Mouse (Mus musculus) CH12.LX (cell line): ENCODE data around the gene Dazap1. TPM values are rescaled to one million over a fixed set of nuclear protein-coding genes. Genes with fewer than 3 reads are reported as not detected.

Experiments
- DNase-seq: peaks from one replicate; pipeline ENCODE4 v3.0.0-alpha.2; 2013; ENCODE audit errors: extremely low read depth
- H3K27ac ChIP-seq: 2 replicates; pipeline ENCODE4 v1.5.1; 2012; ENCODE audit warnings: low read depth, mild to moderate bottlenecking, control low read depth, moderate library complexity; ENCODE audit not compliant: insufficient read depth
- H3K27me3 ChIP-seq: replicated peaks from 2 replicates; pipeline ENCODE3; 2012; ENCODE audit warnings: inconsistent platforms
- H3K36me3 ChIP-seq, 2 experiments: replicated peaks in 1 of 2; 2 replicates each; pipeline versions ENCODE3 to v1.6.1; 2012; ENCODE audit warnings: inconsistent platforms in 1 of 2, low read length in 1 of 2, mild to moderate bottlenecking in 1 of 2, mixed read lengths in 1 of 2, moderate library complexity in 1 of 2; ENCODE audit not compliant: control insufficient read depth in 1 of 2, insufficient read depth in 1 of 2
- H3K4me1 ChIP-seq, 2 experiments: 2 replicates each; pipeline ENCODE4 v1.6.1; 2012; ENCODE audit warnings: inconsistent platforms in 1 of 2, moderate library complexity in 1 of 2; ENCODE audit not compliant: insufficient read depth in 2 of 2, control insufficient read depth in 1 of 2
- H3K4me2 ChIP-seq: 2 replicates; pipeline ENCODE4 v1.6.1; 2012; ENCODE audit warnings: low read depth, mild to moderate bottlenecking, control low read depth; ENCODE audit not compliant: poor library complexity, insufficient read depth, severe bottlenecking
- H3K4me3 ChIP-seq, 3 experiments: fragments of 150-350 bp in 1 of 3; sonication (generic) in 1 of 3; replicated peaks in 1 of 3; 2 replicates each; pipeline versions ENCODE3 to v1.5.1; 2011 to 2012; ENCODE audit warnings: low read depth in 2 of 3, low read length in 2 of 3, mild to moderate bottlenecking in 2 of 3, moderate library complexity in 2 of 3, control low read depth in 1 of 3, improper control_type of control experiment in 1 of 3, inconsistent platforms in 1 of 3, mixed read lengths in 1 of 3; ENCODE audit not compliant: poor library complexity in 1 of 3
- H3K79me2 ChIP-seq: replicated peaks from 2 replicates; pipeline ENCODE4 v1.6.1; 2012; ENCODE audit warnings: mild to moderate bottlenecking, moderate library complexity; ENCODE audit not compliant: control insufficient read depth, poor library complexity, insufficient read depth, severe bottlenecking; ENCODE audit errors: extremely low read depth
- H3K9ac ChIP-seq: 2 replicates; pipeline ENCODE4 v1.6.1; 2012; ENCODE audit warnings: low read depth, mild to moderate bottlenecking, control low read depth, moderate library complexity; ENCODE audit not compliant: insufficient read depth
- H3K9me3 ChIP-seq: replicated peaks from 2 replicates; pipeline ENCODE3; 2012; ENCODE audit warnings: low read length, inconsistent platforms, mixed read lengths
- BHLHE40 ChIP-seq: IDR thresholded peaks from 2 replicates; pipeline ENCODE4 v1.6.1; 2011; ENCODE audit warnings: mild to moderate bottlenecking, low read depth, low read length, improper control_type of control experiment
- CHD2 ChIP-seq: IDR thresholded peaks from 2 replicates; pipeline ENCODE4 v1.6.1; 2011; ENCODE audit warnings: low read length, improper control_type of control experiment
- E2F4 ChIP-seq: IDR thresholded peaks from 2 replicates; pipeline ENCODE4 v1.6.1; 2011; ENCODE audit warnings: low read depth, low read length, improper control_type of control experiment; ENCODE audit not compliant: insufficient replicate concordance
- ELF1 ChIP-seq: IDR thresholded peaks from 2 replicates; pipeline ENCODE4 v1.6.1; 2014; ENCODE audit warnings: low read depth, mild to moderate bottlenecking, inconsistent platforms, low read length, improper control_type of control experiment
- HCFC1 ChIP-seq: IDR thresholded peaks from 2 replicates; pipeline ENCODE4 v1.6.1; 2012; ENCODE audit warnings: low read depth, mild to moderate bottlenecking, inconsistent platforms, low read length, improper control_type of control experiment
- IRF4 ChIP-seq: IDR thresholded peaks from 2 replicates; pipeline ENCODE4 v1.6.1; 2014; ENCODE audit warnings: low read depth, mild to moderate bottlenecking, inconsistent platforms, low read length, improper control_type of control experiment
- JUN ChIP-seq: IDR thresholded peaks from 2 replicates; pipeline ENCODE4 v1.6.1; 2011; ENCODE audit warnings: low read depth, mild to moderate bottlenecking, low read length, improper control_type of control experiment, moderate library complexity; ENCODE audit not compliant: insufficient read depth
- KAT2A ChIP-seq: IDR thresholded peaks from 2 replicates; pipeline ENCODE4 v1.6.1; 2012; ENCODE audit warnings: low read length, improper control_type of control experiment, inconsistent platforms; ENCODE audit not compliant: insufficient replicate concordance
- MAFK ChIP-seq: IDR thresholded peaks from 2 replicates; pipeline ENCODE4 v1.6.1; 2011; ENCODE audit warnings: low read length, improper control_type of control experiment; ENCODE audit not compliant: insufficient replicate concordance
- MEF2A ChIP-seq: IDR thresholded peaks from 2 replicates; pipeline ENCODE4 v1.6.1; 2014; ENCODE audit warnings: low read depth, mild to moderate bottlenecking, inconsistent platforms, low read length, improper control_type of control experiment, borderline replicate concordance
- MXI1 ChIP-seq: IDR thresholded peaks from 2 replicates; pipeline ENCODE4 v1.6.1; 2011; ENCODE audit warnings: mild to moderate bottlenecking, low read depth, low read length, improper control_type of control experiment
- MYC ChIP-seq: IDR thresholded peaks from 2 replicates; pipeline ENCODE4 v1.6.1; 2011; ENCODE audit warnings: low read depth, mild to moderate bottlenecking, improper control_type of control experiment, low read length
- NELFE ChIP-seq: IDR thresholded peaks from 2 replicates; pipeline ENCODE4 v1.6.1; 2011; ENCODE audit warnings: low read depth, low read length, improper control_type of control experiment
- NRF1 ChIP-seq: IDR thresholded peaks from 2 replicates; pipeline ENCODE4 v1.6.1; 2014; ENCODE audit warnings: low read depth, mild to moderate bottlenecking, inconsistent platforms, low read length, improper control_type of control experiment, moderate library complexity
- PAX5 ChIP-seq: IDR thresholded peaks from 2 replicates; pipeline ENCODE4 v1.6.1; 2012; ENCODE audit warnings: low read length, inconsistent platforms, mixed read lengths
- POLR2A ChIP-seq: IDR thresholded peaks from 2 replicates; pipeline ENCODE4 v1.6.1; 2011; ENCODE audit warnings: low read depth, mild to moderate bottlenecking, improper control_type of control experiment, low read length
- RAD21 ChIP-seq: IDR thresholded peaks from 2 replicates; pipeline ENCODE4 v1.6.1; 2011; ENCODE audit warnings: low read depth, mild to moderate bottlenecking, low read length, improper control_type of control experiment, moderate library complexity
- SIN3A ChIP-seq: IDR thresholded peaks from 2 replicates; pipeline ENCODE4 v1.6.1; 2012; ENCODE audit warnings: low read length, improper control_type of control experiment, inconsistent platforms
- SMC3 ChIP-seq: IDR thresholded peaks from 2 replicates; pipeline ENCODE4 v1.6.1; 2011; ENCODE audit warnings: low read depth, low read length, improper control_type of control experiment
- TBP ChIP-seq: conservative IDR thresholded peaks from 2 replicates; pipeline ENCODE4 v1.6.1; 2011; ENCODE audit warnings: low read depth, low read length, improper control_type of control experiment
- TCF12 ChIP-seq: IDR thresholded peaks from 2 replicates; pipeline ENCODE4 v1.6.1; 2014; ENCODE audit warnings: low read depth, mild to moderate bottlenecking, inconsistent platforms, low read length, improper control_type of control experiment
- USF1 ChIP-seq: IDR thresholded peaks from 2 replicates; pipeline ENCODE4 v1.6.1; 2014; ENCODE audit warnings: low read depth, mild to moderate bottlenecking, inconsistent platforms, low read length, improper control_type of control experiment
- dilution Hi-C: fragments of 300-500 bp; cut with MboI; formaldehyde crosslinking; loops from 2 replicates; pipeline ENCODE4 v1.14.3; 2020; ENCODE audit warnings: low sequenced_read_pairs; ENCODE audit not compliant: extremely low pct_unique_long_range_greater_than_20kb, extremely low pct_ligation_motif_present
- in situ Hi-C: fragments of 300-500 bp; cut with MboI; formaldehyde crosslinking; loops from 3 replicates; pipeline ENCODE4 v1.14.3; 2019; ENCODE audit warnings: low sequenced_read_pairs, low pct_ligation_motif_present, low pct_unique_long_range_greater_than_20kb, mixed read lengths
- polyA plus RNA-seq: library from polyadenylated mRNA; unstranded; fragments of >175 nt; gene quantifications from 2 replicates; pipeline ENCODE4 v1.2.1, GENCODE M21; 2012; ENCODE audit warnings: low read depth; ENCODE audit not compliant: insufficient read length
- total RNA-seq, 2 experiments: library from RNA; depleted of rRNA; stranded (reverse); fragments of 300-350 nt in 1 of 2; fragments of >200 nt in 1 of 2; gene quantifications; 2 replicates each; pipeline ENCODE4 v1.2.3; 2012 to 2014

Dazap1 gene
- total and polyA plus RNA-seq, 3 experiments: 162 to 236 (median 187) TPM

DNA sequence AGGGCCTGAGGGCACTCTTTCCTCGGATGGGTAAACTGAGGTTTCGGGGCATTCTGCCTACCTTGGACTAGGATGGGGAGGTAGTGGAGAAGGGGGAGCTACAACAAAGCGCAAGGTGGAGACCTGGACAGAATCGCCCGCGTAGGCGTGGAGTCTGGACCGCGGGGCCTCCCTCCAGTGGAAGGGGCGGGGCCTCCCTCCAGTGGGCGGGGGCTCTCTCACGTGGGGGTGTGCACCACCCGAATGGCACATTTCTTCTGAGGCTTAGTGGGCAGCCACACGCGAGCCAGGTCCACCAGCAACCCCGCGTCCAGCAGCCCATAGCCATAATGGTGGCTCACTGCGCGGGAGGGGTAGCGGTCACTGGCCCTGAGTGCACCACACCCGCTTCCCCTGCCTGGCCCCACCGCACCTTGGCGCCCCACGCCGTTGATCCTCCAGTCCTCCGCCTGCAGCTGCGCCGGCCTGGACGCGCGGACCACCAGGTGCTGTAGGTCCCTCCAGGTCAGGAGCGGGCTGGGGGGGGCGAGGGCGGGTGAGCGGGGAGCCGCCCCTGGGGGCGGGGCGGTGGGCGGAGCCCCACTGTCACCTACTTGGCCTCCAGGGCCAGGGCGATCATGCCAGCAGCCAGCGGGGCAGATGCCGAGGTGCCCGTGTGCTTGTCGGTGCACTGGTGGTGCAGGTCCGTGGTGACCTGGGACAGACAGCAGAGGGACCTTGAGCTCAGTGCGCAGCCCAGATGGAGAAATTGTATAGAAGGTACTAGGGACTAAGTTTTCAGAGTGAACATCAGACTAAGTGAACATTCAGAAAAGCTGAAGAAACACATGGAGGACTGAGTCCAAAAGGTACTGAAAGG, 62.2 kb downstream of the Dazap1 start:
- dilution Hi-C loops: no loop called here

DNA sequence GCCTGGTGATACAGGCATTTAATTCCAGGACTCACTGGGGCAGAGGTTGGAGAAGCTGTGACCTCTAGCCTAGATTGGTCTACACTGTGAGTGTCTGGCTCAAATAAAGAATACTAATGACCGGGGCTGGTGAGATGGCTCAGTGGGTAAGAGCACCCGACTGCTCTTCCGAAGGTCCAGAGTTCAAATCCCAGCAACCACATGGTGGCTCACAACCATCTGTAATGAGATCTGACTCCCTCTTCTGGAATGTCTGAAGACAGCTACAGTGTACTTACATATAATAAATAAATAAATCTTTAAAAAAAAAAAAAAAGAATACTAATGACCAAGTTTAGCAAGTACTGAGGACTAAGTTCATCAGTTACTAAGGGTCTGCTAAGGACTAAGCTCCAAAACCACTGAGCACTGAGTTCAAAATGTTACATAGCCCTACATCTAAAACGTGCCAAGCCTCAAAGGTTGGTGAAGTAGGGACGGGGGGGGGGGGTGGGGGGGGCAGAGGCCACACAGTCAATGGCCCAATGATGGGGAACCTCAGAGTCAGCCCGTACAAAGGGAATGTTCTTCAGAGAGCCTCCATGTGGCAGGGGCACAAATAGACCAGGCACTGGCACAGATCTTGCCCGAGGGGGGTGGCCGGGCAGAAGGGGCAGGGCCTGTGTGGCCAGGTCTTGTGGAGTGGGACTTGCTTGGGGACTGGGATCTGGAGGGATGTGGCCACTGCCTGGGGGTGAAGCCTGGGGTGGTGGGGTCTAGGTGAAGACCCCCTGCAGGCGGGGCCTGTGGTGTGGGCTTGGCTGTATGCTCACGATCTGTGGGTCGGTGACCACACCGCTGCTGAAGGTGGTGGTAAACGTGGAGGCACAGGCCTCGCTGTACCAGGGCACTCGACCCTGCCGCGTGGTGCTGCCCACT, 63.1 kb downstream of the Dazap1 start:
- dilution Hi-C loops (no loop called here), in situ Hi-C loops (no loop called here)
- H3K4me3 ChIP-seq: no peak overlapping the region
- no peaks in the 10 kb centered on the region for H3K9me3 ChIP-seq
- H3K4me2 ChIP-seq: peak overlapping the region; percentile 53; the same call in 1 of the 2 replicates
- peaks cover 9% of the 10 kb centered on the region; the same call in 1 of the 2 replicates for H3K79me2 ChIP-seq
- DNase-seq: no peak
- H3K36me3 ChIP-seq: peaks cover 0 to 1% of the 10 kb centered on the region in 2 experiments
- no peak overlapping the region for H3K27ac ChIP-seq
- H3K4me1 ChIP-seq: peaks cover 25 to 31% of the 10 kb centered on the region in 2 experiments
- TF ChIP-seq BHLHE40 (no peak), TBP (peak; percentile 59; the same call in 1 of the 2 replicates)
- peaks cover 38% of the 10 kb centered on the region for H3K27me3 ChIP-seq
- H3K9ac ChIP-seq: no peak overlapping the region

More for the DNA sequence above, 62.2 kb downstream of the Dazap1 start:
- TF ChIP-seq E2F4: no peak
- TF ChIP-seq MXI1: peak; percentile 26
- TF ChIP-seq HCFC1: no peak
- TF ChIP-seq PAX5: no peak
- no peak for TF ChIP-seq NELFE
- TF ChIP-seq SMC3: no peak
- TF ChIP-seq MEF2A: no peak
- TF ChIP-seq KAT2A: no peak
- TF ChIP-seq RAD21: no peak
- no peak for TF ChIP-seq CHD2
- no peak for TF ChIP-seq JUN
- TF ChIP-seq ELF1: no peak
- no peak for TF ChIP-seq USF1
- TF ChIP-seq SIN3A: no peak
- TF ChIP-seq NRF1: 0 out of 2 replicates have a peak, but pooled peaks have one; percentile 2
- TF ChIP-seq POLR2A: 0 out of 2 replicates have a peak, but pooled peaks have one; percentile 12
- TF ChIP-seq MAFK: no peak
- TF ChIP-seq MYC: no peak
- TF ChIP-seq BHLHE40: 0 out of 2 replicates have a peak, but pooled peaks have one; percentile 27
- TF ChIP-seq TCF12: peak; percentile 29; the same call in 1 of the 2 replicates
- TF ChIP-seq IRF4: 0 out of 2 replicates have a peak, but pooled peaks have one; percentile 13
- Histone ChIP-seq H3K4me2 (peak overlapping the region; percentile 53), H3K4me1 (peaks cover 28 to 33% of the 10 kb centered on the region in 2 experiments), H3K4me3 (peak overlapping the region; percentile 41 to 79 (median 53)), H3K27ac (no peak overlapping the region), H3K9ac (peak overlapping the region; percentile 8), H3K36me3 (peaks cover 7 to 10% of the 10 kb centered on the region in 2 experiments), H3K79me2 (peaks cover 13% of the 10 kb centered on the region), H3K27me3 (peaks cover 35% of the 10 kb centered on the region), H3K9me3 (no peaks in the 10 kb centered on the region)
- in situ Hi-C loops: no loop called here
- no peak for DNase-seq
